Mouse (Mus musculus): ENCODE measurements at regions not wholly inside any gene's neighbourhood (a gene's known extent, or its start where the extent isn't known, plus 50 kb on each side); places are given as distances from the start of the nearest gene placed in this dataset. TPM values are rescaled to one million over a fixed set of nuclear protein-coding genes. Genes with fewer than 3 reads are reported as not detected.

- H3K27ac ChIP-seq (replicated peaks; ENCODE audit: low read depth, low read length) = no peak overlapping the region
- no peak overlapping the region for H3K4me2 ChIP-seq (replicated peaks; ENCODE audit: low read depth, low read length, severe bottlenecking)
- H3K27me3 ChIP-seq (ENCODE audit: control insufficient read depth, insufficient read depth, low read length) = no peaks in the 10 kb centered on the region
- H3K4me3 ChIP-seq (replicated peaks; ENCODE audit: low read length) = no peak overlapping the region
- ATAC-seq (ENCODE audit: low FRiP score, low read depth) = no peak
- no peaks in the 10 kb centered on the region for H3K9me3 ChIP-seq (ENCODE audit: control insufficient read depth, low read length)
- no peaks in the 10 kb centered on the region for H3K36me3 ChIP-seq (ENCODE audit: control insufficient read depth, insufficient read depth, low read length)
- no peak for TF ChIP-seq POLR2A (IDR thresholded peaks at IDR 0.05; ENCODE audit: borderline replicate concordance, extremely low read depth, insufficient read depth, insufficient read length)
- peaks cover 6% of the 10 kb centered on the region for H3K4me1 ChIP-seq (ENCODE audit: control insufficient read depth, insufficient read depth, low read length)
- DNase-seq (ENCODE audit: low spot score) = no peak
- 67% methylated on average over 7 of the region's 7 CpGs for WGBS
- no peak overlapping the region for H3K9ac ChIP-seq (ENCODE audit: low read depth, low read length, severe bottlenecking)
Observed at GRCm38 (mm10) chr11:21036161-21036916, 54.8 kb upstream of the Peli1 start.

GRCm38 (mm10) chr11:21037267-21037906 lies 53.7 kb upstream of the Peli1 start:
- no peak for ATAC-seq (ENCODE audit: low FRiP score, low read depth)

GRCm38 (mm10) chr11:21041201-21041600 lies 49.9 kb upstream of the Peli1 start:
- H3K4me2 ChIP-seq (replicated peaks; ENCODE audit: low read depth, low read length, severe bottlenecking) = no peak overlapping the region
- DNase-seq (ENCODE audit: low spot score) (no peak), ATAC-seq (ENCODE audit: low FRiP score, low read depth) (no peak)
- TF ChIP-seq POLR2A (IDR thresholded peaks at IDR 0.05; ENCODE audit: borderline replicate concordance, extremely low read depth, insufficient read depth, insufficient read length) = no peak
- no peaks in the 10 kb centered on the region for H3K36me3 ChIP-seq (ENCODE audit: control insufficient read depth, insufficient read depth, low read length)
- H3K27me3 ChIP-seq (ENCODE audit: control insufficient read depth, insufficient read depth, low read length) = no peaks in the 10 kb centered on the region
- 76% methylated on average over 5 of the region's 5 CpGs for WGBS
- H3K9ac ChIP-seq (ENCODE audit: low read depth, low read length, severe bottlenecking) = no peak overlapping the region
- no peaks in the 10 kb centered on the region for H3K9me3 ChIP-seq (ENCODE audit: control insufficient read depth, low read length)
- no peak overlapping the region for H3K4me3 ChIP-seq (replicated peaks; ENCODE audit: low read length)
- no peaks in the 10 kb centered on the region for H3K4me1 ChIP-seq (ENCODE audit: control insufficient read depth, insufficient read depth, low read length)
- H3K27ac ChIP-seq (replicated peaks; ENCODE audit: low read depth, low read length) = no peak overlapping the region

More at GRCm38 (mm10) chr11:21037267-21037906, 53.7 kb upstream of the Peli1 start:
- no peak overlapping the region for H3K4me3 ChIP-seq (replicated peaks; ENCODE audit: low read length)
- H3K4me2 ChIP-seq (replicated peaks; ENCODE audit: low read depth, low read length, severe bottlenecking) = no peak overlapping the region
- no peaks in the 10 kb centered on the region for H3K36me3 ChIP-seq (ENCODE audit: control insufficient read depth, insufficient read depth, low read length)
- H3K9me3 ChIP-seq (ENCODE audit: control insufficient read depth, low read length) = no peaks in the 10 kb centered on the region
- 88% methylated on average over 6 of the region's 6 CpGs for WGBS
- DNase-seq (ENCODE audit: low spot score) = no peak
- H3K9ac ChIP-seq (ENCODE audit: low read depth, low read length, severe bottlenecking) = no peak overlapping the region
- H3K27ac ChIP-seq (replicated peaks; ENCODE audit: low read depth, low read length) = no peak overlapping the region
- TF ChIP-seq POLR2A (IDR thresholded peaks at IDR 0.05; ENCODE audit: borderline replicate concordance, extremely low read depth, insufficient read depth, insufficient read length) = no peak
- H3K4me1 ChIP-seq (ENCODE audit: control insufficient read depth, insufficient read depth, low read length) = peaks cover 6% of the 10 kb centered on the region
- no peaks in the 10 kb centered on the region for H3K27me3 ChIP-seq (ENCODE audit: control insufficient read depth, insufficient read depth, low read length)

Small RNAs in the stretch of these regions (microRNA-seq; reads per million reads assigned to microRNA genes)
- not detected for gene Gm23681

Data from limb, embryonic 14.5 days (tissue).